Mouse (Mus musculus) embryonic facial prominence, embryonic 12.5 days (tissue): ENCODE data around the gene Rhbdl1. TPM values are rescaled to one million over a fixed set of nuclear protein-coding genes. Genes with fewer than 3 reads are reported as not detected.

ENCODE experiments used
- ATAC-seq: fragments of 200-750 bp; cut with Nextera tagmentation; 2 replicates; pipeline ENCODE4 v1.8.0; 2017; ENCODE audit not compliant: insufficient number of reproducible peaks, insufficient read depth, low FRiP score, low TSS enrichment
- H3K27ac ChIP-seq: fragments of 300-500 bp; sonication (generic); 2 replicates; pipeline ENCODE4 v1.5.1; 2016; ENCODE audit warnings: mild to moderate bottlenecking
- H3K27me3 ChIP-seq: fragments of 300-500 bp; sonication (generic); 2 replicates; pipeline ENCODE4 v1.6.1; 2016; ENCODE audit warnings: mild to moderate bottlenecking, moderate library complexity
- H3K36me3 ChIP-seq: fragments of 300-500 bp; sonication (generic); 2 replicates; pipeline ENCODE4 v1.6.1; 2016; ENCODE audit warnings: mild to moderate bottlenecking
- H3K4me1 ChIP-seq: fragments of 300-500 bp; sonication (generic); 2 replicates; pipeline ENCODE4 v1.6.1; 2016
- H3K4me2 ChIP-seq: fragments of 300-500 bp; sonication (generic); replicated peaks from 2 replicates; pipeline ENCODE4 v1.6.1; 2016; ENCODE audit warnings: mild to moderate bottlenecking, moderate library complexity
- H3K4me3 ChIP-seq: fragments of 300-500 bp; sonication (generic); 2 replicates; pipeline ENCODE4 v1.5.1; 2016; ENCODE audit warnings: mild to moderate bottlenecking
- H3K9ac ChIP-seq: fragments of 300-500 bp; sonication (generic); 2 replicates; pipeline ENCODE4 v1.6.1; 2016; ENCODE audit warnings: mild to moderate bottlenecking, moderate library complexity
- H3K9me3 ChIP-seq: fragments of 300-500 bp; sonication (generic); 2 replicates; pipeline ENCODE4 v1.6.1; 2016; ENCODE audit warnings: mild to moderate bottlenecking, moderate library complexity
- WGBS: fragments of 180-500 bp; shearing (Covaris S2); methylation state at CpG from one replicate; pipeline ENCODE4 v1.1.7; 2016; 5-methylcytosine and 5-hydroxymethylcytosine counted together
- polyA plus RNA-seq: library from polyadenylated mRNA; unstranded; fragments of >200 nt; fragmentation: Nextera tagmentation; extraction: Ambion mirVana; gene quantifications from 2 replicates; pipeline ENCODE4 v1.2.1, GENCODE M21; 2016

The Rhbdl1 gene
- polyA plus RNA-seq, 1 experiment from 2014 or later = 1.6 TPM

GRCm38 (mm10) chr17:25869954-25870353, 32.9 kb upstream of the Rhbdl1 start:
- H3K27me3 ChIP-seq = no peaks in the 10 kb centered on the region
- H3K4me1 ChIP-seq = peaks cover 17% of the 10 kb centered on the region
- 89% methylated on average over 2 of the region's 2 CpGs for WGBS
- H3K9ac ChIP-seq = no peak overlapping the region
- no peaks in the 10 kb centered on the region for H3K36me3 ChIP-seq
- H3K9me3 ChIP-seq = no peaks in the 10 kb centered on the region
- no peak for ATAC-seq
- no peak overlapping the region for H3K4me2 ChIP-seq
- no peak overlapping the region for H3K27ac ChIP-seq
- no peak overlapping the region for H3K4me3 ChIP-seq

DNA sequence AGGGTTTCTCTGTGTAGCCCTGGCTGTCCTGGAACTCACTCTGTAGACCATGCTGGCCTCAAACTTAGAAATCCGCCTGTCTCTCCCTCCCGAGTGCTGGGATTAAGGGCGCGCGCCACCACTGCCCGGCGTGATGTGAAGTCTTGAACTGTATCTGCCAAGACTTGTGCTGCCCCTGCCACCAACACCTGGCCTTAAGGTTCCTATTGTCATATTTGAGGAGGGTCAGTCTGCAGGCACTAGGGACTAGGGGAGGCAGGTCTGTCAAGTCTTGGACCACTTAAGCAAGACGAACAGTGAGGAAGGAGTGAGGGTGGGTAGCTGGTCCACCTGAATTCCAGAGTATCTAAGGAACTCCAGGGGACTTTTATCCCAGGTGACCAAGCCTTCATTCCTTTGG, 32.4 kb upstream of the Rhbdl1 start:
- 92% methylated on average over 8 of the region's 8 CpGs for WGBS
- Histone ChIP-seq H3K4me2 (no peak overlapping the region), H3K9me3 (no peaks in the 10 kb centered on the region), H3K9ac (no peak overlapping the region), H3K27me3 (no peaks in the 10 kb centered on the region), H3K36me3 (no peaks in the 10 kb centered on the region), H3K4me1 (peaks cover 17% of the 10 kb centered on the region), H3K27ac (no peak overlapping the region), H3K4me3 (no peak overlapping the region)
- no peak for ATAC-seq

- ATAC-seq = peak; percentile 84
- under 1% methylated on average over 24 of the region's 24 CpGs for WGBS
- Histone ChIP-seq H3K36me3 (no peaks in the 10 kb centered on the region), H3K9ac (peak within 1 kb of the TSS; percentile 38), H3K9me3 (no peaks in the 10 kb centered on the region), H3K4me2 (peak within 1 kb of the TSS; percentile 87), H3K27me3 (no peaks in the 10 kb centered on the region), H3K4me3 (peak within 1 kb of the TSS; percentile 67), H3K27ac (peak within 1 kb of the TSS; percentile 33; the same call in 1 of the 2 replicates), H3K4me1 (peaks cover 14% of the 10 kb centered on the region)
Observed at GRCm38 (mm10) chr17:25868601-25869191, 31.6 kb upstream of the Rhbdl1 start, which contains the start of gene Mcrip2. Gene Mcrip2 (minus strand): TSS chr17:25868764.

- peaks cover 14% of the 10 kb centered on the region for H3K4me1 ChIP-seq
- H3K4me2 ChIP-seq = peak overlapping the region; percentile 87
- peak; percentile 23 for ATAC-seq
- H3K9ac ChIP-seq = peak overlapping the region; percentile 38
- H3K27me3 ChIP-seq = no peaks in the 10 kb centered on the region
- WGBS = 1% methylated on average over 42 of the region's 42 CpGs
- H3K9me3 ChIP-seq = no peaks in the 10 kb centered on the region
- peak overlapping the region; percentile 33; the same call in 1 of the 2 replicates for H3K27ac ChIP-seq
- H3K36me3 ChIP-seq = no peaks in the 10 kb centered on the region
- peak overlapping the region; percentile 67 for H3K4me3 ChIP-seq
Observed at GRCm38 (mm10) chr17:25867836-25868600, 30.9 kb upstream of the Rhbdl1 start.

DNA sequence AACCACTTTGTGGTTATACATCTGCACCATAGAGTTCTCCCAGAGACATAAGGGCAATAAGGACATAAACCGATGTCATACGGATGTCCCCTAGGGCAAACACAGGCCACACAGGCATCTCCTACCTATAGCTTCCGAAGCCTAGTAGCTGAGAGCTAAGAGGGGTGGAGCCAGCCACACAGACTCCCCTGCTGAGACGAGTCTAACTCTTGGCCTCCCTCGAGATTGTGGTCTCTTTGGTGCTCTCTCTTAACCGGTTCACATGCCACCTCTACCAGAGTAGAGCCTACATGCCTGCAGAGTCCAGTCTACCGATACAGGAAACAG, 30.4 kb upstream of the Rhbdl1 start:
- H3K4me3 ChIP-seq = peak overlapping the region; percentile 67
- no peak overlapping the region for H3K27ac ChIP-seq
- peak overlapping the region; percentile 87 for H3K4me2 ChIP-seq
- H3K4me1 ChIP-seq = peaks cover 14% of the 10 kb centered on the region
- no peaks in the 10 kb centered on the region for H3K36me3 ChIP-seq
- no peaks in the 10 kb centered on the region for H3K27me3 ChIP-seq
- ATAC-seq = no peak
- no peaks in the 10 kb centered on the region for H3K9me3 ChIP-seq
- WGBS = 13% methylated on average over 7 of the region's 7 CpGs
- no peak overlapping the region for H3K9ac ChIP-seq

DNA sequence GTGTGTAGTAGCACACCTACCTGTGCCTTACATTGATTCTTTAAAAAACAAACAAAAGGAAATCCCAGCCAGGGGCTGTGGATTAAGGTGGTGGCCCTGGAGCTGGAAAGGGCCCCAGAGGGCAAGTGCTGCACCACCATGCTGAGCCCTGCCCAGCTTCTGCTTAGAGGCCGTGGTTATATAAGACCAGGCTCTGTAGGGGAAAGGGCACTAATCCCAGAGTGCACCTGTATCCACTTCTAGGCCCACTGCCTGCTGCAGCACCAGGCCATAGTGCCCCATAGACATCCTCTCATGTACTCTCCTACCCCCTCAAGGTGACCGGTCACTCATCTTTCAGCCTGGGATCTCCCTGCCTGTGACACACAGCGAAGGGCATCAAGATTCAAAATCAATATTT, 29.1 kb upstream of the Rhbdl1 start:
- Histone ChIP-seq H3K27ac (no peak overlapping the region), H3K4me2 (no peak overlapping the region), H3K4me1 (peaks cover 21% of the 10 kb centered on the region), H3K27me3 (no peaks in the 10 kb centered on the region), H3K9me3 (no peaks in the 10 kb centered on the region), H3K36me3 (no peaks in the 10 kb centered on the region), H3K9ac (no peak overlapping the region), H3K4me3 (no peak overlapping the region)
- ATAC-seq = no peak
- WGBS = 90% methylated on average over 3 of the region's 3 CpGs

- peaks cover 28% of the 10 kb centered on the region for H3K4me1 ChIP-seq
- H3K4me2 ChIP-seq = no peak overlapping the region
- no peaks in the 10 kb centered on the region for H3K9me3 ChIP-seq
- no peak for ATAC-seq
- H3K27me3 ChIP-seq = no peaks in the 10 kb centered on the region
- no peak overlapping the region for H3K9ac ChIP-seq
- H3K36me3 ChIP-seq = no peaks in the 10 kb centered on the region
- no peak overlapping the region for H3K4me3 ChIP-seq
- 90% methylated on average over 11 of the region's 11 CpGs for WGBS
- no peak overlapping the region for H3K27ac ChIP-seq
Observed at GRCm38 (mm10) chr17:25865288-25865687, 28.2 kb upstream of the Rhbdl1 start.

GRCm38 (mm10) chr17:25864311-25864710, 27.2 kb upstream of the Rhbdl1 start:
- ATAC-seq = no peak
- H3K27me3 ChIP-seq = no peaks in the 10 kb centered on the region
- H3K4me2 ChIP-seq = no peak overlapping the region
- H3K9me3 ChIP-seq = no peaks in the 10 kb centered on the region
- no peak overlapping the region for H3K4me3 ChIP-seq
- peaks cover 31% of the 10 kb centered on the region for H3K4me1 ChIP-seq
- H3K36me3 ChIP-seq = no peaks in the 10 kb centered on the region
- no peak overlapping the region for H3K9ac ChIP-seq
- 88% methylated on average over 14 of the region's 14 CpGs for WGBS
- no peak overlapping the region for H3K27ac ChIP-seq

GRCm38 (mm10) chr17:25863681-25864080, 26.6 kb upstream of the Rhbdl1 start:
- H3K4me1 ChIP-seq = peaks cover 27% of the 10 kb centered on the region
- 90% methylated on average over 6 of the region's 6 CpGs for WGBS
- no peaks in the 10 kb centered on the region for H3K27me3 ChIP-seq
- H3K36me3 ChIP-seq = no peaks in the 10 kb centered on the region
- H3K4me2 ChIP-seq = no peak overlapping the region
- H3K4me3 ChIP-seq = no peak overlapping the region
- H3K9ac ChIP-seq = no peak overlapping the region
- H3K9me3 ChIP-seq = no peaks in the 10 kb centered on the region
- no peak overlapping the region for H3K27ac ChIP-seq
- no peak for ATAC-seq

DNA sequence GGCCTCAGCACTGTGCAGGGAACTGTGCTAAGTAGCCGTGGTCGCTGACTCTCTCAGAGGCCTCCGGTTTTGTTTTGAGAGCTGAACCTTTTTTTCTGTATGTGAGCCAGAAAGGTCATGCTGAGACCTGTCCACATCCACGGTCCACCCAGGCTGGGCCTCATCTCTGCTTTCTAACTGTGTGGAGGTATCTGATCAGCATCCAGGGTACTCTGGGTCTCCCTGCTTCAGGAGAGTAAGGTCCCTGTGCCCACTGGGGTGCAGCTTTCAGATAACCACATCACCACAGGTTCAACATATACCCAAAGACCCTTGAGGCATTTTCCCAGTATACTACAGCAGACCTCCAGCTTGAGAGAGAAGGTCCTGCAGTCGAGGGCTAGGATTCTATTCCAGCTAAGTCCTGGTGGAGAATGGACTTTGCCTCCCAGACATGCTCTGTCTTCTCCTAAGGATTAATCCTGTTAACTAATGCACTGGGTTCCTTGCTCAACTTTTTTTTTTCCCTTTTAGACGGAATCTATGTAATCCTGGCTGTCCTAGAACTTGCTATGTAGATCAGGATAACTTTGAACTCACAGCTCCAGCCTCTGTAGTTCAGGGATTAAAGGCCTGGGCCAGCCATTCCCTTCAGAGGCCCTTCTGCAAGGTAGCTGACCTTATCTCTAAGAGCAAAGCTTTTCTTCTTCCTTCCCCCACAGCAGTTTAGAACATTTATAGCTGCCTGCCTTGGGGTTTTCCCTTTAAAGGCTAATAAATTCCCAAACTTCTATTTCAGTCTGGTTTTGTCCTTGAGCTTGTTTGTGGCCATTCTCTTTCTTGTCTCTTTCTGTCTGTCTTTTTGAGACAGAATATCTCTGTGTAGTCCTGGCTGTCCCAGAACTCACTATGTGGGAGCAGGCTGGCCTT, 24.9 kb upstream of the Rhbdl1 start:
- no peaks in the 10 kb centered on the region for H3K9me3 ChIP-seq
- H3K4me2 ChIP-seq = peak overlapping the region; percentile 89
- H3K36me3 ChIP-seq = no peaks in the 10 kb centered on the region
- H3K4me1 ChIP-seq = peaks cover 17% of the 10 kb centered on the region
- no peaks in the 10 kb centered on the region for H3K27me3 ChIP-seq
- ATAC-seq = no peak
- peak overlapping the region; percentile 86 for H3K27ac ChIP-seq
- 14% methylated on average over 6 of the region's 6 CpGs for WGBS
- H3K9ac ChIP-seq = peak overlapping the region; percentile 82
- peak overlapping the region; percentile 72 for H3K4me3 ChIP-seq

- peak within 1 kb of the TSS; percentile 72 for H3K4me3 ChIP-seq
- H3K9me3 ChIP-seq = no peaks in the 10 kb centered on the region
- no peaks in the 10 kb centered on the region for H3K27me3 ChIP-seq
- H3K27ac ChIP-seq = peak within 1 kb of the TSS; percentile 86
- peak; percentile 75 for ATAC-seq
- H3K4me1 ChIP-seq = peaks cover 17% of the 10 kb centered on the region
- H3K4me2 ChIP-seq = peak within 1 kb of the TSS; percentile 89
- H3K9ac ChIP-seq = peak within 1 kb of the TSS; percentile 82
- no peaks in the 10 kb centered on the region for H3K36me3 ChIP-seq
- WGBS = 3% methylated on average over 65 of the region's 65 CpGs
Observed at GRCm38 (mm10) chr17:25860832-25861703, 24.0 kb upstream of the Rhbdl1 start, which contains the start of gene Wdr90. Gene Wdr90 (minus strand): TSS chr17:25861501.
